Mouse (Mus musculus): ENCODE data around the gene Clec10a.
"Not testable (repeated sequence)": the region's sequence is repeated elsewhere in the genome, so short reads cannot be mapped to it uniquely, and the experiment has no call there.

DNA sequence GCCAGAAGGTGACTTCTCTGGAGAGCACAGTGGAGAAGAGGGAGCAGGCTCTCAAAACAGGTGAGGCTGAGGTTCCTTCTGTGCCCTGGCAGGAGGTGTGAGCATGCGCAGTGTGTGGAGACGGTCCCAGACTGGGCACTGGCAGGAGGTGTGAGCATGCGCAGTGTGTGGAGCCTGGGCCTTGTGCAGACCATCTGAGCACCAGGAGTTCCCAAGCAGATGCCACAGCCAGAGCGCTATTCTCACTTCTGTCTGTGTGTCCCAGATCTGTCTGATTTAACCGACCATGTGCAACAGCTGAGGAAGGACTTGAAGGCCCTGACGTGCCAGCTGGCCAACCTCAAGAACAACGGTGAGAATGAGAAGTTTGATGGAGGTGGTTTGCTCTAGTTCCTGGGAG lies 13.5 kb downstream of the Clec10a start:
- TF ChIP-seq CHD2 (IDR thresholded peaks at IDR 0.05; ENCODE audit: low read length); E2F4 (IDR thresholded peaks at IDR 0.05; ENCODE audit: borderline replicate concordance, low read depth, low read length); TBP (IDR thresholded peaks at IDR 0.05; ENCODE audit: low read depth, low read length); USF1 (IDR thresholded peaks at IDR 0.05; ENCODE audit: low read depth, low read length); HCFC1 (IDR thresholded peaks at IDR 0.05; ENCODE audit: low read depth, low read length); CTCF (IDR thresholded peaks at IDR 0.05 in 2 of 3, conservative IDR thresholded peaks at IDR 0.05 in 1 of 3; ENCODE audit: control insufficient read depth in 1 of 3, insufficient read depth in 1 of 3, low read depth in 2 of 3, low read length in 3 of 3, poor library complexity in 1 of 3, severe bottlenecking in 1 of 3); MAFK (IDR thresholded peaks at IDR 0.05; ENCODE audit: borderline replicate concordance, low read depth, low read length); ZC3H11A (IDR thresholded peaks at IDR 0.05; ENCODE audit: low read depth, low read length); POLR2A (IDR thresholded peaks at IDR 0.05; ENCODE audit: control insufficient read depth in 1 of 2, insufficient read depth in 1 of 2, low read depth in 1 of 2, low read length in 2 of 2, poor library complexity in 1 of 2): not testable (repeated sequence)

Data from MEL (cell line).